Mouse (Mus musculus) neural tube, embryonic 12.5 days (tissue): ENCODE measurements around the gene Sgcd. TPM values are rescaled to one million over a fixed set of nuclear protein-coding genes. Genes with fewer than 3 reads are reported as not detected.

Source experiments
- ATAC-seq: fragments of 200-750 bp; cut with Nextera tagmentation; 2 replicates; pipeline ENCODE4 v1.8.0; 2017; ENCODE audit warnings: low read depth, mild to moderate bottlenecking, moderate TSS enrichment, moderate library complexity; ENCODE audit not compliant: low FRiP score
- H3K27ac ChIP-seq: fragments of 300-500 bp; sonication (generic); 2 replicates; pipeline ENCODE4 v1.5.1; 2016
- H3K27me3 ChIP-seq: fragments of 300-500 bp; sonication (generic); replicated peaks from 2 replicates; pipeline ENCODE4 v1.6.1; 2016; ENCODE audit warnings: mild to moderate bottlenecking
- H3K36me3 ChIP-seq: fragments of 300-500 bp; sonication (generic); 2 replicates; pipeline ENCODE4 v1.6.1; 2016; ENCODE audit warnings: mild to moderate bottlenecking
- H3K4me1 ChIP-seq: fragments of 300-500 bp; sonication (generic); 2 replicates; pipeline ENCODE4 v1.6.1; 2016
- H3K4me2 ChIP-seq: fragments of 300-500 bp; sonication (generic); replicated peaks from 2 replicates; pipeline ENCODE4 v1.6.1; 2016; ENCODE audit warnings: mild to moderate bottlenecking
- H3K4me3 ChIP-seq: fragments of 300-500 bp; sonication (generic); 2 replicates; pipeline ENCODE4 v1.5.1; 2016
- H3K9ac ChIP-seq: fragments of 300-500 bp; sonication (generic); 2 replicates; pipeline ENCODE4 v1.6.1; 2016; ENCODE audit warnings: mild to moderate bottlenecking
- H3K9me3 ChIP-seq: fragments of 300-500 bp; sonication (generic); 2 replicates; pipeline ENCODE4 v1.6.1; 2016; ENCODE audit warnings: mild to moderate bottlenecking
- WGBS: fragments of 180-500 bp; shearing (Covaris S2); methylation state at CpG from one replicate; pipeline ENCODE4 v1.1.7; 2016; 5-methylcytosine and 5-hydroxymethylcytosine counted together
- polyA plus RNA-seq: library from polyadenylated mRNA; unstranded; fragments of >200 nt; fragmentation: Nextera tagmentation; extraction: Ambion mirVana; gene quantifications from 2 replicates; pipeline ENCODE4 v1.2.1, GENCODE M21; 2016

The Sgcd gene
- polyA plus RNA-seq: 2.6 and 4.4 TPM in 2 replicates

DNA sequence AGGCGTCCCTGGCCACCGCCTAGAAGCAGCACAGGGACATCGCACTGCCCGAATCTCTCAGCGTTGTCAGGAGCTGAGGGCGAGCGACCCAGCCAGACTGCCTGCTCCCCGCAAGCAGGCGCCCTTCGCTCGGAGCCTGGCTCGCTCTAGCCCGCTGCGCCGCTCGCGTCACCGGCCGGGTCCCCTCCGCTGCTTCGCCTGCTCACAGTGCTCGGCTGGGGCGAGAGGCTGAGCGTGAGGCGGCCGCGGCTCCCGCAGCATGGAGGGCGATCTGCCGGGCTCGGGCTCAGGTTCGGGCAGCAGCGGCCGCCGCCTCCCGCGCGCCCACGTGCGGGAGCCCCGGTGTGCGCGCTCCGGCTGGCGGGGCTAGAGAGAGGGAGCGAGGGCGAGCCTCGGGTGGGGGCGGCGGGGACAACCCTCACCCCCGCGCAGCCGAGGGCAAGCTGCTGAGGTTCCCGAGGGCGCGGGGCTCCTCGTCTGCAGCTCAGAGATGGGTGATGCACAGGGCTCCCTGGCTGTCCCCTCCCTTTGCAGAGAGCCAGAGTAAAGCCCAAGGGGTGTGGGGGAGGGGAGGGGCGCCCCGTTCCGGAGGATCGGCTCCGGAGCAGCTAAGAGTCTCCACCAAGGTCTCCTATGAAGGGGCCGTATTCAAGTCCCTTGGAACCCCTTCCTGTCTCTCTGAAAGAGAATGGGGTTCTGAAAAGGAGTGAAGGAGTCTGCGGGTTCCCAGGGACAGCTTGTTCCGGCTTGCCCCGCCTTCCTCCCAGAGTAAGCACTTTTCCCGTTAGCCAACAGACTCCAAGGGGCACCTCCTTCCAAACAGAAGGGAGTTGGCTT is at the start of gene Sgcd:
Gene Sgcd, minus strand, starts transcription at position 273 of the 837 bp plus-strand sequence.
- peak; percentile 90 for ATAC-seq
- H3K36me3 ChIP-seq: no peaks in the 10 kb centered on the region
- H3K9ac ChIP-seq: peak within 1 kb of the TSS; percentile 78
- peaks cover 8% of the 10 kb centered on the region; the same call in 1 of the 2 replicates for H3K4me1 ChIP-seq
- peak within 1 kb of the TSS; percentile 70 for H3K27ac ChIP-seq
- peak within 1 kb of the TSS; percentile 66 for H3K4me3 ChIP-seq
- under 1% methylated on average over 67 of the region's 67 CpGs for WGBS
- no peaks in the 10 kb centered on the region for H3K9me3 ChIP-seq
- H3K4me2 ChIP-seq: peak within 1 kb of the TSS; percentile 89
- peaks cover 11% of the 10 kb centered on the region for H3K27me3 ChIP-seq

DNA sequence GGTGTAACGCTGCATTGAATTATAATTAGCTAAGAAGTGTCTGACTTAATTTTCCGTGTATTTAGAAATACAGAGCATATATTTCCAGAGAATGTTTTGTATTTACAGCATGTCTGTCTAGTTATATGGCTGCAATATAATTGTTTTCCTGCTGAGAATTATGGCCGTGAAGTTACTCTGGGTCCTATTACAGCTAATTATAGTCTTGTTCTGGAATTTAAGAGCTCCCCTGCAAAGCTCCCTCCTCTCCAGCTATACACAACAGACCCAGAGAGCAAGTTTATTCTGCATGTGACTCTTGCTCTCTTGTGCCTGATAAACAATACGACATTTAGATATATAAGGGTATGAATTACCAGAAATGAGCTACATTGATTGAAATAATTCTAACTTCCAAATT is 49.3 kb upstream of the Sgcd start:
- ATAC-seq: no peak
- H3K27ac ChIP-seq: no peak overlapping the region
- H3K27me3 ChIP-seq: no peaks in the 10 kb centered on the region
- no peak overlapping the region for H3K9ac ChIP-seq
- peaks cover 3% of the 10 kb centered on the region; the same call in 1 of the 2 replicates for H3K4me1 ChIP-seq
- H3K4me2 ChIP-seq: no peak overlapping the region
- H3K36me3 ChIP-seq: no peaks in the 10 kb centered on the region
- 49% methylated on average over 4 of the region's 4 CpGs for WGBS
- no peak overlapping the region for H3K4me3 ChIP-seq
- H3K9me3 ChIP-seq: no peaks in the 10 kb centered on the region

DNA sequence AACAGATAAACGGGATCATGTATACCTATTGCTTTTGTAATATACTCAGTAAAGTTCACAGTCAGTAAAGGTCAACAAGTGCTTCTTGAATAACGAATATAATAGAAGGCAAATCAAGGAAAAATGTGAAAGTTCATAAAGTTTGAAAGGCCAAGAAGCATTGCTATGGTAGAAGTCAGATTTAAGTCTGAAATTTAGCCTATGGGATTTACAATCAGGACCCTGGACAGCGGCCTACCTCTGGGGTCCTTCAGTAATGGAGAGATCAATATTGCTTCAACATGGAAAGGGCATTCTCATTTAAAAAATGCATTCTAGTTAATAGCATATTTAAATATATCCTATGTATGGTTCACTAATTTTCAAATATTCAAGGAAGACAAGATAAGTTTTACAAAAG is 24.1 kb upstream of the Sgcd start:
- H3K36me3 ChIP-seq: no peaks in the 10 kb centered on the region
- no peaks in the 10 kb centered on the region for H3K9me3 ChIP-seq
- H3K4me2 ChIP-seq: no peak overlapping the region
- no peak overlapping the region for H3K9ac ChIP-seq
- WGBS: 55% methylated on average over 3 of the region's 3 CpGs
- H3K27me3 ChIP-seq: no peaks in the 10 kb centered on the region
- no peak overlapping the region for H3K4me3 ChIP-seq
- H3K27ac ChIP-seq: no peak overlapping the region
- H3K4me1 ChIP-seq: no peaks in the 10 kb centered on the region
- ATAC-seq: no peak

DNA sequence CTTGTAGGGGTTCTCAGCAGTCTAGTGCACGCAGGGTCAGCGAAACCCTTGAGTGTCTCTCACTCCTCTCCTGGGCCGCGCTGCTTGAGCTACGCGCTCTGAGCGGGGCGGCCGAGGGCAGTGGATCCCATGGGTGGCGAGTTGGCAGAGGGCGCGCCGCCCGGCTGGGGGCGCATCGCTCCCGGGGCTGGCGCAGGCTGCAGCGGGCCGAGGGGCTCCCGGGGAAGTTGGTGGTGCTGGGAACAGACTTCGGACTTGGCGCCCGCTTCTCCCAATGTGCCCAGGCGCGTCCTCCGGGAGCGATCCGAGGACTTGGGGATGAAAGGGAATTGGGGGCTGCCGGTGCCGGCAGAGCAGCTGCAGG is 454 bp downstream of the Sgcd start:
- WGBS: under 1% methylated on average over 31 of the region's 31 CpGs
- peaks cover 8% of the 10 kb centered on the region; the same call in 1 of the 2 replicates for H3K4me1 ChIP-seq

GRCm38 (mm10) chr11:47987893-47988267 is 889 bp downstream of the Sgcd start:
- Histone ChIP-seq H3K9ac (peak overlapping the region; percentile 78; the same call in 1 of the 2 replicates), H3K27ac (no peak overlapping the region), H3K4me3 (peak overlapping the region; percentile 66), H3K27me3 (peaks cover 11% of the 10 kb centered on the region), H3K36me3 (no peaks in the 10 kb centered on the region), H3K4me1 (peaks cover 8% of the 10 kb centered on the region; the same call in 1 of the 2 replicates), H3K9me3 (no peaks in the 10 kb centered on the region), H3K4me2 (peak overlapping the region; percentile 89)
- ATAC-seq: no peak
- WGBS: 16% methylated on average over 12 of the region's 12 CpGs

More for the DNA sequence above, 454 bp downstream of the Sgcd start:
- no peak overlapping the region; the same call in 1 of the 2 replicates for H3K27ac ChIP-seq
- peak; percentile 83 for ATAC-seq
- no peaks in the 10 kb centered on the region for H3K36me3 ChIP-seq
- H3K9ac ChIP-seq: peak overlapping the region; percentile 78
- H3K9me3 ChIP-seq: no peaks in the 10 kb centered on the region
- H3K4me2 ChIP-seq: peak overlapping the region; percentile 89
- H3K4me3 ChIP-seq: peak overlapping the region; percentile 66
- H3K27me3 ChIP-seq: peaks cover 11% of the 10 kb centered on the region

DNA sequence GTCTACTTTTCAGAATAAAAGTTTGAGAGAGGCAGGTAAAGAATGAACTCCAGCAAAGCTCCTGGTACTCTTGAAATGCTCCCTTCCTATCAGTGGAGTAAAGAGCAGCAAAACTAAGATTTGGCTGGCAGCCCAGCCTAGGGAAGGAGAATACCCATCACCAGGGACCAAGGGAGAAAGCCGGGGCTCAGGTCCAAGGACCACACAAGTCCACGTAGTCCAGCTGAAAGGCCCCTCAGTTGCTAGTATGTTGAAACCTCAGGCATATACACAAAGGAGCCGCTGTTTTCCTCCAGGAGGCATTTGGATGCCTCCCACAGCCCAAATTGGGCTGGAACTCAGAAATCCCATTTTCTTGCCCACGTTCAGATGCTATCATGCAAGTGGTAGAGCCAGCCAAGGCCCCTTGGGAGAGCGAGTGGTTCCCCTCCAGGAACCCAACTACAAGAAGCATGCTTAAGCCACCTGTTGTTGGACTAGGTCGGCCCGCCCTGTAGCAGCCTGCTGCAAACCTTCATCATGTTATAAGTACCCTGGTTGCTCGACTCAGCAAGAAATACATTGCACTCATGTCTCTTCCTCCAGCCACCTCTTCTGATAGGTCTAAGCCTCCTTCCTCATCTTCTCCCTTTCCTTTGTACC is 1.4 kb downstream of the Sgcd start:
- Histone ChIP-seq H3K27me3 (peaks cover 11% of the 10 kb centered on the region), H3K4me1 (peaks cover 8% of the 10 kb centered on the region; the same call in 1 of the 2 replicates), H3K4me3 (peak overlapping the region; percentile 66; the same call in 1 of the 2 replicates), H3K9ac (no peak overlapping the region), H3K4me2 (peak overlapping the region; percentile 89), H3K36me3 (no peaks in the 10 kb centered on the region), H3K9me3 (no peaks in the 10 kb centered on the region), H3K27ac (no peak overlapping the region)
- WGBS: 70% methylated on average over 8 of the region's 8 CpGs
- no peak for ATAC-seq

GRCm38 (mm10) chr11:47982152-47982551 is 6.6 kb downstream of the Sgcd start:
- H3K27me3 ChIP-seq: no peaks in the 10 kb centered on the region; the same call in 1 of the 2 replicates
- H3K27ac ChIP-seq: no peak overlapping the region
- WGBS: 87% methylated on average over 1 of the region's 1 CpGs
- no peaks in the 10 kb centered on the region for H3K36me3 ChIP-seq
- no peak for ATAC-seq
- H3K4me2 ChIP-seq: no peak overlapping the region
- H3K4me1 ChIP-seq: no peaks in the 10 kb centered on the region
- no peaks in the 10 kb centered on the region for H3K9me3 ChIP-seq
- no peak overlapping the region for H3K4me3 ChIP-seq
- H3K9ac ChIP-seq: no peak overlapping the region

- no peak overlapping the region for H3K4me3 ChIP-seq
- no peak for ATAC-seq
- no peaks in the 10 kb centered on the region for H3K9me3 ChIP-seq
- H3K4me2 ChIP-seq: no peak overlapping the region
- WGBS: 81% methylated on average over 2 of the region's 2 CpGs
- H3K9ac ChIP-seq: no peak overlapping the region
- H3K27me3 ChIP-seq: no peaks in the 10 kb centered on the region
- H3K4me1 ChIP-seq: no peaks in the 10 kb centered on the region
- no peaks in the 10 kb centered on the region for H3K36me3 ChIP-seq
- no peak overlapping the region for H3K27ac ChIP-seq
These were observed 7.7 kb downstream of the Sgcd start for GRCm38 (mm10) chr11:47981108-47981507.

GRCm38 (mm10) chr11:47953291-47953690 is 35.5 kb downstream of the Sgcd start:
- Histone ChIP-seq H3K27ac (no peak overlapping the region), H3K4me2 (no peak overlapping the region), H3K9ac (no peak overlapping the region), H3K27me3 (no peaks in the 10 kb centered on the region), H3K4me3 (no peak overlapping the region), H3K4me1 (no peaks in the 10 kb centered on the region), H3K9me3 (no peaks in the 10 kb centered on the region), H3K36me3 (no peaks in the 10 kb centered on the region)
- WGBS: 79% methylated on average over 3 of the region's 3 CpGs
- no peak for ATAC-seq

DNA sequence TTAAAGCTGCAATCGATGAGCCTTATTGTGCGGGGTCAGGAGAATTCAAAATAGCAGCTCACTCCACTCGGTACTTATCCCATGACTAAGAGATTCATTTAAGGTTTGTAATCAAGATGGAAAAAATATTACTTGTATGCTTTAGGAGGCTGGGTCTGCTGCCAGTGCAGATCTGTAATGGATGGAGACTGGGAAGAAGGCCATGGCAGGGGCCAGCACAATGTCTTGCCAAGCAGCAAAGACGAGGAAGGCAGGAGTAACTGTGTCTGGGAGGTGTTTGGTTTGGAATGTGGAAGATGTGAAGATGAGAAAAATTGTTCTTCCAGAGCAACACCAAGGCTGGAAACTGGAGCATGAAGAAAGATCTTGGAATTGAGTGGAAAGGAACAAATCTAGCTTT is 36.4 kb downstream of the Sgcd start:
- Histone ChIP-seq H3K9ac (no peak overlapping the region), H3K4me2 (no peak overlapping the region), H3K27me3 (no peaks in the 10 kb centered on the region), H3K4me1 (no peaks in the 10 kb centered on the region), H3K9me3 (no peaks in the 10 kb centered on the region), H3K27ac (no peak overlapping the region), H3K4me3 (no peak overlapping the region), H3K36me3 (no peaks in the 10 kb centered on the region)
- no peak for ATAC-seq
- 85% methylated on average over 4 of the region's 4 CpGs for WGBS

- no peak overlapping the region for H3K27ac ChIP-seq
- H3K4me2 ChIP-seq: no peak overlapping the region
- 91% methylated on average over 2 of the region's 2 CpGs for WGBS
- H3K9ac ChIP-seq: no peak overlapping the region
- no peak overlapping the region for H3K4me3 ChIP-seq
- no peaks in the 10 kb centered on the region for H3K9me3 ChIP-seq
- no peaks in the 10 kb centered on the region for H3K27me3 ChIP-seq
- H3K4me1 ChIP-seq: no peaks in the 10 kb centered on the region
- no peak for ATAC-seq
- H3K36me3 ChIP-seq: no peaks in the 10 kb centered on the region
These were observed 49.0 kb downstream of the Sgcd start for GRCm38 (mm10) chr11:47939795-47940194.

DNA sequence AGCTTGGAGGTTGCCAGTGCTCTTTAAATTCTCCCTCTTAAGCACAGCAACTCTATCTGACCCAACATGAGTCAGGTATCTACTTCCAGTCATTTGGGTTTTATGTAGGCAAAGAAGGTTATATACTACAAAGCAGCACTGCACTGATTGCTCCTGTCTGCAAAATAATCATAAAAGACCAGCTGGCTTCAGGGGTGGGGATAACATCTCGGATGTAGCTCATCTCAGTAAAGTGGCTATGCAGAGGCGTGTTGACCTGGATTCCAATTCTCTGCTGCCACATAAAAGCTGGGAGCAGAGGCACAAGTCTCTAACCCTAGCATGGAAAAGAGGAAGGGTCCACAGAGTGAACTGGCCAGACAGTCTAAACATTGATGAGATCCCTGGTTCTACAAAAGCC is 71.2 kb downstream of the Sgcd start:
- Histone ChIP-seq H3K27me3 (no peaks in the 10 kb centered on the region), H3K9me3 (no peaks in the 10 kb centered on the region), H3K4me3 (no peak overlapping the region), H3K9ac (no peak overlapping the region), H3K4me1 (no peaks in the 10 kb centered on the region), H3K36me3 (no peaks in the 10 kb centered on the region), H3K4me2 (no peak overlapping the region), H3K27ac (no peak overlapping the region)
- ATAC-seq: no peak
- 71% methylated on average over 2 of the region's 2 CpGs for WGBS
